Mouse (Mus musculus): ENCODE measurements at regions not wholly inside any gene's neighbourhood (a gene's known extent, or its start where the extent isn't known, plus 50 kb on each side); places are given as distances from the start of the nearest gene placed in this dataset.

DNA sequence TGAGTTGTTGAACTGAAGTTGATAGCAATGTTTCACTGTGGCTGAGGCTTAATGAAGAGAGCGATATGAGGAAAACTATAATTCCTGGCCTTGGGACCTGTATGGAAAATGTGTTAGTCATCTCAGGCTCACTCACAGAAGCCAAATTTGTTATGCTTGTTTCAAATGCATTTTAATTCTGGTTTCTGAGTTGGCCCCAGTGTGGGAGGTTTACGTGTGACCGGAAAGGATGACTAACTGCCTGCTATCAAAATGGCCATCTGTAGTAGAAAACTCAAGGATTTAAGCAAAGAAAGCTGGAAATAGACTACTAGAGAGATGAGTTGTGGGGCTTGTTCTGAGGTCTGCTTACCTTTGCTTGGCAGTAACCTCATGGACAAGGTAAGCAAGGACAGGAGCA lies 128.9 kb upstream of the Cnr1 start:
- TF ChIP-seq POLR2A (IDR thresholded peaks at IDR 0.05; ENCODE audit: low read depth, low read length) (no peak), CTCF (IDR thresholded peaks at IDR 0.05; ENCODE audit: extremely low read depth, insufficient read depth, insufficient read length, insufficient replicate concordance) (no peak)

Measured in spleen, adult 2 months (tissue).